Mouse (Mus musculus) kidney, adult 2 months (tissue): Measurements from ENCODE around the gene Zfp341. TPM values are rescaled to one million over a fixed set of nuclear protein-coding genes. Genes with fewer than 3 reads are reported as not detected.

ENCODE experiments used
- DNase-seq: peaks from one replicate; pipeline ENCODE4 v3.0.0; 2021
- H3K27ac ChIP-seq: fragments of 200-500 bp; 2 replicates; pipeline ENCODE4 v1.5.1; 2012; ENCODE audit warnings: low read depth, low read length, control low read depth, inconsistent platforms; ENCODE audit not compliant: insufficient read depth
- H3K27me3 ChIP-seq: fragments of 200-500 bp; replicated peaks from 2 replicates; pipeline ENCODE4 v1.6.1; 2012; ENCODE audit warnings: mild to moderate bottlenecking, moderate library complexity, low read length, inconsistent platforms; ENCODE audit not compliant: control insufficient read depth, insufficient read depth
- H3K36me3 ChIP-seq: fragments of 200-500 bp; 2 replicates; pipeline ENCODE4 v1.6.1; 2012; ENCODE audit warnings: mild to moderate bottlenecking, moderate library complexity, low read length, inconsistent platforms; ENCODE audit not compliant: control insufficient read depth, insufficient read depth
- H3K4me1 ChIP-seq: fragments of 200-500 bp; 2 replicates; pipeline ENCODE4 v1.6.1; 2011; ENCODE audit warnings: low read length; ENCODE audit not compliant: control insufficient read depth, insufficient read depth
- H3K4me3 ChIP-seq: fragments of 200-500 bp; 2 replicates; pipeline ENCODE4 v1.5.1; 2011; ENCODE audit warnings: mild to moderate bottlenecking, low read depth, low read length, control low read depth; ENCODE audit not compliant: insufficient read depth
- CTCF ChIP-seq: fragments of 200-500 bp; conservative IDR thresholded peaks from 2 replicates; pipeline ENCODE4 v1.5.1; 2011; ENCODE audit warnings: low read depth, mild to moderate bottlenecking, control low read depth, low read length, moderate library complexity, mixed read lengths; ENCODE audit not compliant: insufficient read depth, insufficient read length
- POLR2A ChIP-seq: fragments of 200-500 bp; IDR thresholded peaks from one replicate; pipeline ENCODE4 v1.6.1; 2011; ENCODE audit warnings: low read depth, low read length, control low read depth
- WGBS: fragments of 180-500 bp; shearing (Covaris S2); methylation state at CpG from one replicate; pipeline ENCODE4 v1.1.7; 2018; 5-methylcytosine and 5-hydroxymethylcytosine counted together
- polyA plus RNA-seq: library from polyadenylated mRNA; depleted of rRNA; stranded (reverse); fragments of >200 nt; gene quantifications from 2 replicates; pipeline ENCODE4 v1.2.3, GENCODE M21; 2012

The Zfp341 gene
- polyA plus RNA-seq, 1 experiment: 4.9 TPM

- Histone ChIP-seq H3K27ac (no peak overlapping the region), H3K4me3 (no peak overlapping the region), H3K36me3 (no peaks in the 10 kb centered on the region; the same call in 1 of the 2 replicates), H3K27me3 (no peaks in the 10 kb centered on the region), H3K4me1 (no peaks in the 10 kb centered on the region)
- 87% methylated on average over 5 of the region's 5 CpGs for WGBS
- TF ChIP-seq CTCF: peak; percentile 64
- TF ChIP-seq POLR2A: no peak
- no peak for DNase-seq
Measured at GRCm38 (mm10) chr2:154586405-154586804, 26.7 kb upstream of the Zfp341 start.

GRCm38 (mm10) chr2:154589051-154589450 is 24.0 kb upstream of the Zfp341 start:
- DNase-seq: no peak
- 94% methylated on average over 4 of the region's 4 CpGs for WGBS

DNA sequence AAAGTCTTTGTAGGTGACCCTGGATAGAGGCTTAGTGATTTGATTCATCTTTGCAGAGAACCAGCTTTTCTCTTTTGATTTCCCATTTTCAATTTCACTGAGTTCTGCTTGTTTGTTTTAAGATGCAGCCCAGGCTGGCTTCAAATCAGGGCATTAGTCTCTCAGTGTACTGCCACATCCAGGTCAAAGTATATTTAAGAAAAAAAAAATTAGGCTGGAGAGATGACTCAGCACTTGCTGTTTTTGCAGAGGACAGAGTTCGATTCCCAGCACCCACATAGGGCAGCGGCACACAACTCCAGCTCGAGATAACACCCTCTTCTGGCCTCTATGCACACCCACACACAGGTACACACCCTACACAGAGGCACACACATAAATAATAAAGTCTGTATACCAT is 21.9 kb upstream of the Zfp341 start:
- no peak overlapping the region for H3K4me3 ChIP-seq
- H3K4me1 ChIP-seq: no peaks in the 10 kb centered on the region
- no peaks in the 10 kb centered on the region for H3K27me3 ChIP-seq
- H3K27ac ChIP-seq: no peak overlapping the region
- DNase-seq: no peak
- H3K36me3 ChIP-seq: no peaks in the 10 kb centered on the region; the same call in none of the 2 replicates
- TF ChIP-seq CTCF (no peak), POLR2A (no peak)
- WGBS: 71% methylated on average over 3 of the region's 3 CpGs

More at GRCm38 (mm10) chr2:154589051-154589450, 24.0 kb upstream of the Zfp341 start:
- Histone ChIP-seq H3K4me1 (no peaks in the 10 kb centered on the region), H3K27ac (no peak overlapping the region), H3K4me3 (no peak overlapping the region), H3K27me3 (no peaks in the 10 kb centered on the region), H3K36me3 (no peaks in the 10 kb centered on the region; the same call in 1 of the 2 replicates)
- no peak for TF ChIP-seq CTCF
- no peak for TF ChIP-seq POLR2A

- no peaks in the 10 kb centered on the region for H3K4me1 ChIP-seq
- H3K36me3 ChIP-seq: no peaks in the 10 kb centered on the region; the same call in 1 of the 2 replicates
- DNase-seq: peak; percentile 65
- 65% methylated on average over 3 of the region's 3 CpGs for WGBS
- TF ChIP-seq POLR2A: no peak
- TF ChIP-seq CTCF: peak; percentile 72
- no peak overlapping the region for H3K4me3 ChIP-seq
- no peak overlapping the region for H3K27ac ChIP-seq
- H3K27me3 ChIP-seq: no peaks in the 10 kb centered on the region
Measured at GRCm38 (mm10) chr2:154593025-154593424, 20.1 kb upstream of the Zfp341 start.

DNA sequence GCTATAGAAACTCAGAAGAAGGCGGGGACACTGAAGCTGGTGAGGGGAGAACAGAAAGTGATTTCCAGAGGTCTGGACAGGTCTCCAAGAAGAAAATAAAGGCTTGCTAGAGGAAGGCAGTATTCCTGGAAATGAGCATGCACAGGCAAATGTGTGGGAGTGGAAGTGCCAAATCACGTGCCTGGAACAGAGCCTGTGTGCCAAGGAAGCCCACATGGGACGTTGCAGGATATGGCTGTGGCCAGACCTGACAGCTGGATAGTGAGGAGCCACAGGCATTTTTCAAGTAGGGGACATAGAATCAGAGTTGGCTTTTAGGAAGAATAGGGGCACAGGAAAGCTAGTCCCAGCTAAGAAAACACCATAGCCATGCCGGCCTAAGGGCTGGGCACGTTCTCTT is 17.3 kb upstream of the Zfp341 start:
- no peaks in the 10 kb centered on the region; the same call in 1 of the 2 replicates for H3K36me3 ChIP-seq
- no peaks in the 10 kb centered on the region for H3K27me3 ChIP-seq
- no peaks in the 10 kb centered on the region for H3K4me1 ChIP-seq
- H3K4me3 ChIP-seq: no peak overlapping the region
- H3K27ac ChIP-seq: no peak overlapping the region
- TF ChIP-seq POLR2A (no peak), CTCF (no peak)
- WGBS: 67% methylated on average over 5 of the region's 5 CpGs
- DNase-seq: peak; percentile 44

- no peak for DNase-seq
- no peak overlapping the region for H3K4me3 ChIP-seq
- no peak overlapping the region for H3K27ac ChIP-seq
- no peak for TF ChIP-seq POLR2A
- TF ChIP-seq CTCF: no peak
- H3K27me3 ChIP-seq: no peaks in the 10 kb centered on the region
- WGBS: 92% methylated on average over 3 of the region's 3 CpGs
- H3K36me3 ChIP-seq: no peaks in the 10 kb centered on the region; the same call in 1 of the 2 replicates
- peaks cover 5% of the 10 kb centered on the region; the same call in 1 of the 2 replicates for H3K4me1 ChIP-seq
Measured at GRCm38 (mm10) chr2:154597399-154597798, 15.7 kb upstream of the Zfp341 start.

DNA sequence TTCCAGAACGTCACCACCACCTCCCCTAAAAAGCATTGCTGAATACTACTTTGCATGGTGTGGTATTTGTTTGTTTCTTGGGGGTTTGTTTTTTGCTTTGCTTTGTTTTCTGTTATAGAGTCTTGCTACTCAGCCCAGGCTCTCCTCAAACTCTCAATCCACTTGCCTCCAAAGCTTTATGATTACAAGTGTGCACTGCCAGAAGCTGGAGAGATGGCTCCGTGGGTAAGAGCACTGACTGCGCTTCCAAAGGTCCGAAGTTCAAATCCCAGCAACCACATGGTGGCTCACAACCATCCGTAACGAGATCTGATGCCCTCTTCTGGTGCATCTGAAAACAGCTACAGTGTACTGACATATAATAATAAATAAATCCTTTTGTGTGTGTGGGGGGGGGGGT is 12.5 kb upstream of the Zfp341 start:
- Histone ChIP-seq H3K4me1 (peaks cover 12% of the 10 kb centered on the region; the same call in 1 of the 2 replicates), H3K27ac (no peak overlapping the region), H3K27me3 (no peaks in the 10 kb centered on the region), H3K36me3 (no peaks in the 10 kb centered on the region), H3K4me3 (no peak overlapping the region)
- no peak for TF ChIP-seq POLR2A
- no peak; the same call in 1 of the 2 replicates for TF ChIP-seq CTCF
- 54% methylated on average over 6 of the region's 6 CpGs for WGBS
- DNase-seq: peak; percentile 44

- no peaks in the 10 kb centered on the region for H3K36me3 ChIP-seq
- H3K27ac ChIP-seq: no peak overlapping the region
- peak; percentile 87 for DNase-seq
- H3K4me1 ChIP-seq: peaks cover 12% of the 10 kb centered on the region; the same call in 1 of the 2 replicates
- no peaks in the 10 kb centered on the region for H3K27me3 ChIP-seq
- TF ChIP-seq CTCF (no peak), POLR2A (no peak)
- no peak overlapping the region for H3K4me3 ChIP-seq
- 40% methylated on average over 3 of the region's 3 CpGs for WGBS
Measured at GRCm38 (mm10) chr2:154601324-154601723, 11.8 kb upstream of the Zfp341 start.
